Mouse (Mus musculus): ENCODE measurements around the gene Ankra2. TPM values are rescaled to one million over a fixed set of nuclear protein-coding genes. Genes with fewer than 3 reads are reported as not detected.

Ankra2 gene
- polyA plus RNA-seq, 2 experiments: 8.0 to 10.0 TPM

- 81% methylated on average over 9 of the region's 9 CpGs for WGBS (ENCODE audit: insufficient replicate concordance)
- H3K4me1 ChIP-seq (replicated peaks; ENCODE audit: control insufficient read depth in 2 of 2, insufficient read depth in 2 of 2, low read length in 1 of 2): no peaks in the 10 kb centered on the region
- no peak overlapping the region for H3K9ac ChIP-seq (replicated peaks)
- H3K27ac ChIP-seq: no peak overlapping the region
- no peak overlapping the region for H3K4me3 ChIP-seq (ENCODE audit: insufficient read depth in 1 of 2, low read depth in 2 of 2, low read length in 2 of 2)
- DNase-seq (ENCODE audit: low read depth in 3 of 3, low spot score in 3 of 3) (no peak), ATAC-seq (ENCODE audit: insufficient read depth) (no peak)
- TF ChIP-seq EP300 (IDR thresholded peaks at IDR 0.05; ENCODE audit: low read depth) (no peak), CTCF (IDR thresholded peaks at IDR 0.05; ENCODE audit: low read depth) (no peak)
- H3K27me3 ChIP-seq (ENCODE audit: control insufficient read depth, insufficient read depth, low read length): no peaks in the 10 kb centered on the region
- H3K9me3 ChIP-seq (ENCODE audit: control insufficient read depth, low read length): no peaks in the 10 kb centered on the region
- no peak overlapping the region for H3K4me2 ChIP-seq (ENCODE audit: low read depth)
- peaks cover 43% of the 10 kb centered on the region for H3K36me3 ChIP-seq (replicated peaks; ENCODE audit: control insufficient read depth, insufficient read depth, low read depth)
These were observed 8.0 kb upstream of the Ankra2 start for GRCm38 (mm10) chr13:98254921-98255320.

- DNase-seq (ENCODE audit: low read depth in 3 of 3, low spot score in 3 of 3) (peak in 2 of 3 experiments; percentile 32 to 35), ATAC-seq (ENCODE audit: insufficient read depth) (peak; percentile 21; the same call in 1 of the 2 replicates)
- Histone ChIP-seq H3K9me3 (ENCODE audit: control insufficient read depth, low read length) (no peaks in the 10 kb centered on the region), H3K4me3 (ENCODE audit: insufficient read depth in 1 of 2, low read depth in 2 of 2, low read length in 2 of 2) (peak overlapping the region; percentile 73 to 90), H3K9ac (replicated peaks) (peak overlapping the region; percentile 75), H3K4me1 (replicated peaks; ENCODE audit: control insufficient read depth in 2 of 2, insufficient read depth in 2 of 2, low read length in 1 of 2) (peaks cover 10 to 19% of the 10 kb centered on the region in 2 experiments), H3K27me3 (ENCODE audit: control insufficient read depth, insufficient read depth, low read length) (no peaks in the 10 kb centered on the region), H3K36me3 (replicated peaks; ENCODE audit: control insufficient read depth, insufficient read depth, low read depth) (peaks cover 10% of the 10 kb centered on the region), H3K4me2 (ENCODE audit: low read depth) (peak overlapping the region; percentile 94), H3K27ac (peak overlapping the region; percentile 67)
- TF ChIP-seq EP300 (IDR thresholded peaks at IDR 0.05; ENCODE audit: low read depth) (0 out of 2 replicates have a peak, but pooled peaks have one; percentile 9), CTCF (IDR thresholded peaks at IDR 0.05; ENCODE audit: low read depth) (no peak)
- WGBS (ENCODE audit: insufficient replicate concordance): under 1% methylated on average over 16 of the region's 16 CpGs
These were observed 649 bp downstream of the Ankra2 start for GRCm38 (mm10) chr13:98263458-98263987.

DNA sequence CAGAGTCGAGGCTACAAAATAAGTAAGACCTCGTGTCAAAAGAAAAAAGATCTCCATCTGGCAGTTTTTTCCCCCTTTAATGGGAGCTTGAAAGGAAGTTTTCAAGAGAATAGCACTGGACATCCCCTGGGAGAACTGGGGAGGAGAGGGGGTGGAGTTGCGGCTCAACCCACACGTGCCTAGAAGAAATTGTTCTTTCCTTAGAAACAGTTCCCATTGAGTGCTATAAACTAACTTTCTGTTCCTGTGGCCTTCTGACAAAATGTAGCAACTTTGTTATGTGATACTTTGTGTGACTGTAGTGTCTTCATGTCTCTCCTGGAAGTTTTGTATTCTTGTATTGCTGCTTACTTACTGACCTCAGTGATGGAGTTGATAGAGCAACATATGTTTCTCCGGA, 1.2 kb downstream of the Ankra2 start:
- no peak for TF ChIP-seq EP300 (IDR thresholded peaks at IDR 0.05; ENCODE audit: low read depth)
- no peak for TF ChIP-seq CTCF (IDR thresholded peaks at IDR 0.05; ENCODE audit: low read depth)
- peaks cover 10 to 19% of the 10 kb centered on the region in 2 experiments for H3K4me1 ChIP-seq (replicated peaks; ENCODE audit: control insufficient read depth in 2 of 2, insufficient read depth in 2 of 2, low read length in 1 of 2)
- no peaks in the 10 kb centered on the region for H3K9me3 ChIP-seq (ENCODE audit: control insufficient read depth, low read length)
- H3K4me3 ChIP-seq (ENCODE audit: insufficient read depth in 1 of 2, low read depth in 2 of 2, low read length in 2 of 2): peak overlapping the region; percentile 73 to 90; a peak in 3 of 4 replicates
- DNase-seq (ENCODE audit: low read depth in 3 of 3, low spot score in 3 of 3): no peak
- H3K9ac ChIP-seq (replicated peaks): peak overlapping the region; percentile 75
- no peaks in the 10 kb centered on the region for H3K27me3 ChIP-seq (ENCODE audit: control insufficient read depth, insufficient read depth, low read length)
- WGBS (ENCODE audit: insufficient replicate concordance): 17% methylated on average over 5 of the region's 5 CpGs
- H3K27ac ChIP-seq: no peak overlapping the region
- ATAC-seq (ENCODE audit: insufficient read depth): no peak
- H3K4me2 ChIP-seq (ENCODE audit: low read depth): peak overlapping the region; percentile 94
- H3K36me3 ChIP-seq (replicated peaks; ENCODE audit: control insufficient read depth, insufficient read depth, low read depth): peaks cover 6% of the 10 kb centered on the region

DNA sequence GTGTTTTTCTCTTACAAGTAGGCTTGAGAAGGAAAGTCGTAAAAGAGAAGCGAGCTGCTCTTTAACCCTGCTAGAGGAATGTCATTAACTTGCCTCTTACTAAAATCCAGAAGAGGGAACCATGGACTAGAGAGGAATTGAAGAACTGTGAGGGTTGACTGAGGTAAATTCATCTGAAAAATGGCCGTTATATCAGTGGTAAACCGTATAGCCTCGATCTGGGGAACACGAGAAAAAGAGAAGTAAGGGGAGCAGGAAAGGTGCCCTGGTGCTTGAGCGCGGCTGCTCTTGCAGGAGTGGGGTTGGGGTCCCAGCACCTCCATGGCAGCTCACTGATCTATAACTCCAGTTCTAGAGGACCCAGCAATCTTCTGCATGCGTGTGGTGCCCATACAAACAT, 11.1 kb downstream of the Ankra2 start:
- H3K27ac ChIP-seq: no peak overlapping the region
- TF ChIP-seq CTCF (IDR thresholded peaks at IDR 0.05; ENCODE audit: low read depth) (no peak), EP300 (IDR thresholded peaks at IDR 0.05; ENCODE audit: low read depth) (no peak)
- H3K4me2 ChIP-seq (ENCODE audit: low read depth): no peak overlapping the region
- H3K27me3 ChIP-seq (ENCODE audit: control insufficient read depth, insufficient read depth, low read length): no peaks in the 10 kb centered on the region
- peaks cover 7% of the 10 kb centered on the region; the same call in 1 of the 2 replicates for H3K36me3 ChIP-seq (replicated peaks; ENCODE audit: control insufficient read depth, insufficient read depth, low read depth)
- no peak overlapping the region for H3K4me3 ChIP-seq (ENCODE audit: insufficient read depth in 1 of 2, low read depth in 2 of 2, low read length in 2 of 2)
- ATAC-seq (ENCODE audit: insufficient read depth) (no peak), DNase-seq (ENCODE audit: low read depth in 3 of 3, low spot score in 3 of 3) (no peak)
- no peak overlapping the region for H3K9ac ChIP-seq (replicated peaks)
- H3K9me3 ChIP-seq (ENCODE audit: control insufficient read depth, low read length): no peaks in the 10 kb centered on the region
- WGBS (ENCODE audit: insufficient replicate concordance): 76% methylated on average over 9 of the region's 9 CpGs
- H3K4me1 ChIP-seq (replicated peaks; ENCODE audit: control insufficient read depth in 2 of 2, insufficient read depth in 2 of 2, low read length in 1 of 2): peaks cover 0 to 8% of the 10 kb centered on the region in 2 experiments; a peak in 2 of 4 replicates

GRCm38 (mm10) chr13:98275646-98276045, 12.8 kb downstream of the Ankra2 start:
- TF ChIP-seq EP300 (IDR thresholded peaks at IDR 0.05; ENCODE audit: low read depth) (peak; percentile 51), CTCF (IDR thresholded peaks at IDR 0.05; ENCODE audit: low read depth) (no peak)
- Histone ChIP-seq H3K36me3 (replicated peaks; ENCODE audit: control insufficient read depth, insufficient read depth, low read depth) (peaks cover 7% of the 10 kb centered on the region; the same call in 1 of the 2 replicates), H3K27ac (no peak overlapping the region), H3K4me1 (replicated peaks; ENCODE audit: control insufficient read depth in 2 of 2, insufficient read depth in 2 of 2, low read length in 1 of 2) (peaks cover 0 to 8% of the 10 kb centered on the region in 2 experiments; a peak in 2 of 4 replicates), H3K27me3 (ENCODE audit: control insufficient read depth, insufficient read depth, low read length) (no peaks in the 10 kb centered on the region), H3K9me3 (ENCODE audit: control insufficient read depth, low read length) (no peaks in the 10 kb centered on the region), H3K4me3 (ENCODE audit: insufficient read depth in 1 of 2, low read depth in 2 of 2, low read length in 2 of 2) (no peak overlapping the region), H3K4me2 (ENCODE audit: low read depth) (no peak overlapping the region), H3K9ac (replicated peaks) (no peak overlapping the region)
- no peak for DNase-seq (ENCODE audit: low read depth in 3 of 3, low spot score in 3 of 3)
- WGBS (ENCODE audit: insufficient replicate concordance): 15% methylated on average over 4 of the region's 4 CpGs
- peak; percentile 69; the same call in 1 of the 2 replicates for ATAC-seq (ENCODE audit: insufficient read depth)
